Mouse (Mus musculus): Measurements from ENCODE around the gene Nat10. TPM values are rescaled to one million over a fixed set of nuclear protein-coding genes. Genes with fewer than 3 reads are reported as not detected.
A peak's percentile ranks its signal among the peaks of the same experiment; 100 is the strongest.

The Nat10 gene
- polyA plus RNA-seq (2014; fragmentation: Nextera tagmentation; extraction: Ambion mirVana) = 18.0 and 21.6 TPM in 2 replicates

GRCm38 (mm10) chr2:103760906-103761716 is at the start of gene Nat10:
Gene Nat10 (minus strand): TSS chr2:103761270.
- H3K27ac ChIP-seq (replicated peaks; ENCODE audit: low read depth, low read length) = peak within 1 kb of the TSS; percentile 74
- ATAC-seq (ENCODE audit: low FRiP score, low TSS enrichment) = peak; percentile 97
- H3K4me1 ChIP-seq (ENCODE audit: control insufficient read depth, insufficient read depth, low read length) = peaks cover 3% of the 10 kb centered on the region; the same call in 1 of the 2 replicates
- peaks cover 25% of the 10 kb centered on the region for H3K36me3 ChIP-seq (ENCODE audit: control insufficient read depth, insufficient read depth, low read length)
- H3K4me3 ChIP-seq (replicated peaks; ENCODE audit: low read depth, low read length) = peak within 1 kb of the TSS; percentile 61
- H3K9me3 ChIP-seq (ENCODE audit: control insufficient read depth, low read length) = no peaks in the 10 kb centered on the region
- H3K9ac ChIP-seq (replicated peaks; ENCODE audit: low read length) = peak within 1 kb of the TSS; percentile 59
- peak within 1 kb of the TSS; percentile 59 for H3K4me2 ChIP-seq (ENCODE audit: low read length)
- under 1% methylated on average over 47 of the region's 47 CpGs for WGBS
- peak; percentile 100 for DNase-seq
- no peaks in the 10 kb centered on the region for H3K27me3 ChIP-seq (ENCODE audit: control insufficient read depth, insufficient read depth, low read length)

- no peak for ATAC-seq (ENCODE audit: low FRiP score, low TSS enrichment)
- Histone ChIP-seq H3K27me3 (ENCODE audit: control insufficient read depth, insufficient read depth, low read length) (no peaks in the 10 kb centered on the region), H3K36me3 (ENCODE audit: control insufficient read depth, insufficient read depth, low read length) (no peaks in the 10 kb centered on the region), H3K4me2 (ENCODE audit: low read length) (no peak overlapping the region), H3K9ac (replicated peaks; ENCODE audit: low read length) (no peak overlapping the region), H3K4me3 (replicated peaks; ENCODE audit: low read depth, low read length) (no peak overlapping the region), H3K9me3 (ENCODE audit: control insufficient read depth, low read length) (no peaks in the 10 kb centered on the region), H3K27ac (replicated peaks; ENCODE audit: low read depth, low read length) (no peak overlapping the region), H3K4me1 (ENCODE audit: control insufficient read depth, insufficient read depth, low read length) (no peaks in the 10 kb centered on the region)
- WGBS = 90% methylated on average over 6 of the region's 6 CpGs
- no peak for DNase-seq
Observed at GRCm38 (mm10) chr2:103810412-103810811, 49.3 kb upstream of the Nat10 start.

DNA sequence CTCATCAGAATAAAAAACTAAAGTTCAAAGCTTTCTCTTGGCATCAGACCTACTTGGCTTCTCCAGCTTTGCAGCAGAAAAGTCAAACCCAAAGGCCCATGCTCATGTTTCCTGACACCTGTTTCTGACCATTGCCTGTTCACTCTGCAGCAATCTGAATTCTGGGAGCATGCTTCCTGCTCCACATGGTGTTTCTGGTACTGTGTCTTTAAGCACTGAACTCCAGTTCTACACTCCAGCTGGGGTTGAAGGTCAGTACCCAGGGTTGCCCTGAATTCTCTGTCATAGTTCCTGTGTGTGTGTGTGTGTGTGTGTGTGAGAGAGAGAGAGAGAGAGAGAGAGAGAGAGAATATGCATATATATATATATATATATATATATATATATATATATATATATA is 47.4 kb upstream of the Nat10 start:
- Histone ChIP-seq H3K9me3 (ENCODE audit: control insufficient read depth, low read length) (no peaks in the 10 kb centered on the region), H3K9ac (replicated peaks; ENCODE audit: low read length) (no peak overlapping the region), H3K36me3 (ENCODE audit: control insufficient read depth, insufficient read depth, low read length) (no peaks in the 10 kb centered on the region), H3K4me2 (ENCODE audit: low read length) (no peak overlapping the region), H3K4me3 (replicated peaks; ENCODE audit: low read depth, low read length) (no peak overlapping the region), H3K4me1 (ENCODE audit: control insufficient read depth, insufficient read depth, low read length) (no peaks in the 10 kb centered on the region), H3K27me3 (ENCODE audit: control insufficient read depth, insufficient read depth, low read length) (no peaks in the 10 kb centered on the region), H3K27ac (replicated peaks; ENCODE audit: low read depth, low read length) (no peak overlapping the region)
- DNase-seq = no peak
- no peak for ATAC-seq (ENCODE audit: low FRiP score, low TSS enrichment)

DNA sequence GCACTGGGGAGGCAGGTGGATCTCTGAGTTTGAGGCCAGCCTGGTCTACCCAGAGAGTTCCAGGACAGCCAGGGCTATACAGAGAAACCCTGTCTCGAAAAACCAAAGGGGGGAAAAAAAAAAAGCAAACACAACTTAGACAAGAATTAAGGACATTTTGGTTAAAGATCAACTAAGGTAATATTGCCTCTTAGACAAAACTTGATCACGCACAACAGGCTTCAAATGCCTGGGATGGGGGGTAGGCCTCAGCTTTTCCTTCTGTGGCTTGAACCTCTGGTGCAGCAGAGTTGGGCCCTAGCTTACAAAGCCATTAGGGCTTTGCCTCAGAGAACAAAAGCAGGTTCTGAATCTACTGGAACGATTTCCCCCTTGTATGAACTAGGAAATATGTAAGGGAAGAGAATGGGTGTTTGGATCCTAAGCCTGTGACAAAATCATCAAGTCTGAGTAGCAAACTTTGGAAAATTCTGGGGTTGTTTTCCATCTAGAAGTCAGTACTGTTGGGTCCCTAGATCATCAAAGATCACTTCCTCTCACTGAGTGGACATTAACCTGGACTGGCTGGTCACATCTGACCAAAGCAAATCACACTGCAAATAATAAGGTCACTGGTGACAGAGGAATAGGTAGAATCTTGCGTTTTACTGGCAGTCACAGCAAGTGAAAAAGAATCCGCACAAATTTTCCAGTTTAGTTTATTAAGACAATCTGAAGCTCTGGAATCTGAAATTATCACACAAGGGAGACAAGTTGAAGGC is 42.9 kb upstream of the Nat10 start:
- H3K27me3 ChIP-seq (ENCODE audit: control insufficient read depth, insufficient read depth, low read length) = no peaks in the 10 kb centered on the region
- H3K9ac ChIP-seq (replicated peaks; ENCODE audit: low read length) = no peak overlapping the region
- H3K4me1 ChIP-seq (ENCODE audit: control insufficient read depth, insufficient read depth, low read length) = no peaks in the 10 kb centered on the region
- no peak overlapping the region for H3K4me2 ChIP-seq (ENCODE audit: low read length)
- DNase-seq (no peak), ATAC-seq (ENCODE audit: low FRiP score, low TSS enrichment) (no peak)
- H3K4me3 ChIP-seq (replicated peaks; ENCODE audit: low read depth, low read length) = no peak overlapping the region
- no peak overlapping the region for H3K27ac ChIP-seq (replicated peaks; ENCODE audit: low read depth, low read length)
- WGBS = 87% methylated on average over 5 of the region's 5 CpGs
- no peaks in the 10 kb centered on the region for H3K9me3 ChIP-seq (ENCODE audit: control insufficient read depth, low read length)
- H3K36me3 ChIP-seq (ENCODE audit: control insufficient read depth, insufficient read depth, low read length) = no peaks in the 10 kb centered on the region

DNA sequence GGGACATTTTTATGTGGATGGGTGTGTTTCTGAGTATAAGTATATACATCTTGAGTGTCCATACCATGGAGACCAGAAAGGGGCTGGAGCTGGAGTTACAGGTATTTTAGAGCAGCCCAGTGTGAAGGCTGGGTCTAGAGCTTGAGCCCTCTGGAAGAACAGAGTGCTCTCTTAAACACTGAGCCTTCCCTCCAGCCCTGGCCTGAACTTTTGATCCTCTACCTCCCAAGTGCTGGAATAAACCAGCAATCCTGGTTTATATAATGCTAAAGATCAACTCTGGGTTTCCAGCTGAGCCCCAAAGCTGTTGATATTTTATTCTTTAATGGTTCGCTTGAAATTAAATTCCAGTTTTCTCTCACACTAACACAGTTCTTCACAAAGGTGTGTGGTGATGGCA is 41.4 kb upstream of the Nat10 start:
- ATAC-seq (ENCODE audit: low FRiP score, low TSS enrichment) = no peak
- DNase-seq = no peak
- H3K9me3 ChIP-seq (ENCODE audit: control insufficient read depth, low read length) = no peaks in the 10 kb centered on the region
- WGBS = 95% methylated on average over 1 of the region's 1 CpGs
- no peak overlapping the region for H3K4me2 ChIP-seq (ENCODE audit: low read length)
- H3K4me1 ChIP-seq (ENCODE audit: control insufficient read depth, insufficient read depth, low read length) = peaks cover 5% of the 10 kb centered on the region; the same call in 1 of the 2 replicates
- no peak overlapping the region for H3K4me3 ChIP-seq (replicated peaks; ENCODE audit: low read depth, low read length)
- H3K27me3 ChIP-seq (ENCODE audit: control insufficient read depth, insufficient read depth, low read length) = no peaks in the 10 kb centered on the region
- H3K36me3 ChIP-seq (ENCODE audit: control insufficient read depth, insufficient read depth, low read length) = no peaks in the 10 kb centered on the region
- H3K9ac ChIP-seq (replicated peaks; ENCODE audit: low read length) = no peak overlapping the region
- H3K27ac ChIP-seq (replicated peaks; ENCODE audit: low read depth, low read length) = no peak overlapping the region

DNA sequence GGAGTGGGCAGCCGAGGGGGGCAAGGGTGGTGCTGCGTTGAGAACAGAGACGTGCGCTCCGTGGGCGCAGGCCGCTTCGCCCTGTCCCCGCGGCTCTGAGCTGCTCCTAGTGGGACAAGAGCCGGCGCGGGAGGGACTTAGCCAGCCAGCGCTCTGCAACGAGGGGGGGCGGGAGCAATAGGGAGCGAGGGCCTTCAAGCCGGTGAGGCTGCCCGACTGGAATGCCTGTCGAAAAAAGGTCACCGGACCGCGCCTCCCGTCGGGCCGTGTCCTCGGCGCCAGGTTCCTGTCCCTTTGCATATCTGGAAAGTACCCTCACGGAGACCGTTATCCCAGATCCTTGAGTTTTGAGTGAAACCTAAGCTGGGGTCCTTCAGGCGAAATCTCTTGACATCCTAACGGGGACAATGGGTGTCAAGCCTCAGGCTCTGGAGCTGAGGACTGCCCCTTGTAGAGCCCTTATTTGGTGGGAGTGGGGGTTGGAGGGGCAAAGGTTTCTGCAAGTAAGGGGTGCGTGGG is 36.5 kb upstream of the Nat10 start, which contains the start of gene Caprin1:
Gene Caprin1 (minus strand): TSS at position 159 of the 519 bp plus-strand sequence.
- H3K9ac ChIP-seq (replicated peaks; ENCODE audit: low read length) = peak within 1 kb of the TSS; percentile 97
- H3K36me3 ChIP-seq (ENCODE audit: control insufficient read depth, insufficient read depth, low read length) = peaks cover 9% of the 10 kb centered on the region
- peak; percentile 96 for DNase-seq
- ATAC-seq (ENCODE audit: low FRiP score, low TSS enrichment) = peak; percentile 93
- peak within 1 kb of the TSS; percentile 100 for H3K27ac ChIP-seq (replicated peaks; ENCODE audit: low read depth, low read length)
- peaks cover 13% of the 10 kb centered on the region for H3K4me1 ChIP-seq (ENCODE audit: control insufficient read depth, insufficient read depth, low read length)
- H3K4me3 ChIP-seq (replicated peaks; ENCODE audit: low read depth, low read length) = peak within 1 kb of the TSS; percentile 99
- H3K4me2 ChIP-seq (ENCODE audit: low read length) = peak within 1 kb of the TSS; percentile 69
- WGBS = under 1% methylated on average over 33 of the region's 33 CpGs
- H3K9me3 ChIP-seq (ENCODE audit: control insufficient read depth, low read length) = no peaks in the 10 kb centered on the region
- no peaks in the 10 kb centered on the region for H3K27me3 ChIP-seq (ENCODE audit: control insufficient read depth, insufficient read depth, low read length)

DNA sequence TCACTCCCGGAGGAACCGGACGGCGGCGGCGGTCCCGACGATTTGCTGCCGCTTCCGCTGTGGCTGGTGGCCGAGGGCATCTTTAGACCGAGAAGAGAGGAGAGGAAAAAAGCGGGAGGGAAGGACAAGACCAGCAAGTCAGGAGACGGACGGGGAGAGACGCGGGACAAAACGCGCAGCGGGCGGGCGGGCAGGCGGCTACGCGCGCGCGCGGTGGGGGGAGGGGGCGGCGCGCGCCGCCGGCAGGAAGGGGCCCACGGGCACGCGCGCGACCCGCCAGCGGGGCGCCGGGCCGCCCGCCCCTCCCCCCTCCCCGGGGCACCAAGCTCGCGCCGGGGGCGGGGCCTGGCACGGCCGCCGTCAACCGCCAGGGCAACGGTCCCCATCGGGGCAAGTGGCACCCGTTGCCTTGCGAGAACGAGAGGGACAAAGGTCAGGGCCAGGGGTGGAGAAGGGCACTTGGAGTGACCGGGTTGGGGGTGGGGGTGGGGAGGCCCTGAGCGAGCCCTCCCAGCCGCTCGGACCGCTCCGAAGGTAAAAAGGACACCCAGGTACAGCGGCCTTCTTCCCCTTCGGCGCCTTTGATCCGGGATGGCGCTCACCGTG is 35.9 kb upstream of the Nat10 start:
- Histone ChIP-seq H3K4me3 (replicated peaks; ENCODE audit: low read depth, low read length) (peak overlapping the region; percentile 99), H3K4me2 (ENCODE audit: low read length) (peak overlapping the region; percentile 69), H3K36me3 (ENCODE audit: control insufficient read depth, insufficient read depth, low read length) (peaks cover 15% of the 10 kb centered on the region), H3K27ac (replicated peaks; ENCODE audit: low read depth, low read length) (peak overlapping the region; percentile 100), H3K9me3 (ENCODE audit: control insufficient read depth, low read length) (no peaks in the 10 kb centered on the region), H3K27me3 (ENCODE audit: control insufficient read depth, insufficient read depth, low read length) (no peaks in the 10 kb centered on the region), H3K9ac (replicated peaks; ENCODE audit: low read length) (peak overlapping the region; percentile 97), H3K4me1 (ENCODE audit: control insufficient read depth, insufficient read depth, low read length) (peaks cover 19% of the 10 kb centered on the region)
- ATAC-seq (ENCODE audit: low FRiP score, low TSS enrichment) = peak; percentile 78
- DNase-seq = peak; percentile 95
- WGBS = under 1% methylated on average over 58 of the region's 72 CpGs

GRCm38 (mm10) chr2:103796211-103796860 is 35.3 kb upstream of the Nat10 start:
- Histone ChIP-seq H3K9me3 (ENCODE audit: control insufficient read depth, low read length) (no peaks in the 10 kb centered on the region), H3K4me1 (ENCODE audit: control insufficient read depth, insufficient read depth, low read length) (peaks cover 22% of the 10 kb centered on the region), H3K36me3 (ENCODE audit: control insufficient read depth, insufficient read depth, low read length) (peaks cover 17% of the 10 kb centered on the region), H3K4me2 (ENCODE audit: low read length) (peak overlapping the region; percentile 69), H3K9ac (replicated peaks; ENCODE audit: low read length) (peak overlapping the region; percentile 97), H3K27me3 (ENCODE audit: control insufficient read depth, insufficient read depth, low read length) (no peaks in the 10 kb centered on the region), H3K4me3 (replicated peaks; ENCODE audit: low read depth, low read length) (peak overlapping the region; percentile 99), H3K27ac (replicated peaks; ENCODE audit: low read depth, low read length) (peak overlapping the region; percentile 100)
- peak; percentile 73 for DNase-seq
- under 1% methylated on average over 42 of the region's 42 CpGs for WGBS
- peak; percentile 49 for ATAC-seq (ENCODE audit: low FRiP score, low TSS enrichment)

Measured in midbrain, embryonic 14.5 days (tissue).